ENCODE assay signal across 9 mouse cellular contexts in the genomic region with DNA sequence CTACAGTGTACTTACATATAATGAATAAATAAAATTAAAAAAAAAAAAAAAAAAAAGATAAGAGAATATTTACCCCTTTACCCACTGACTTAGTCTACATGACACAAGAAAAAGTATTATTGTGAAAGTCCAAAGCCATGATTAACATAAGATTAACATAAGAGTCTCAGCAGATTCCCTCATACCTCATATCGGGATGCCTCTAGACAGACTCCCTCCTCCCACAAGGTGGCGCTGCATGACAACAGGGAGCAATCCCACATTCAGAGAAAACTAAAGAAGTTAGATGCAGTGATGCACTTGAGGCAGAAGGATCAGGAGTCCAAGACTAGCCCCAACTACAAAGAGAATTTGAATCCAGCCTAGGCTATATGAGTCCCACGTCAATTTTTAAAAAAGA. TPM values are rescaled to one million over a fixed set of nuclear protein-coding genes. Genes with fewer than 3 reads are reported as not detected.
DNase-seq lines count a peak whose midpoint lies in the region; ATAC-seq and TF ChIP-seq lines count a peak whose summit lies in the region.
"Had no signal": no experiment of that assay in that cellular context is flagged by ENCODE, and none has a peak within 500 bp of the region (broad histone marks: within the 10 kb centered on the region; RNA-seq: fewer than 3 reads in every experiment).

No protein-coding gene starts in this region.

- peaks cover 7 to 16% of the 10 kb centered on the region in 2 experiments for H3K4me1 ChIP-seq in MEL (ENCODE audit: control insufficient read depth in 1 of 2, insufficient read depth in 2 of 2, low read length in 2 of 2)
- no peaks in the 10 kb centered on the region for H3K4me1 ChIP-seq in forebrain, embryonic 14.5 days (ENCODE audit: control insufficient read depth, insufficient read depth, low read length)
- H3K4me1 ChIP-seq in lung, postnatal 0 days (ENCODE audit: insufficient read depth, low read depth, low read length), result no peaks in the 10 kb centered on the region
- H3K4me1 ChIP-seq: limb, embryonic 15.5 days had no signal

- H3K79me2 ChIP-seq in MEL (ENCODE audit: control insufficient read depth, insufficient read depth, low read length, poor library complexity), result no peaks in the 10 kb centered on the region

- WGBS in forebrain, embryonic 14.5 days, result 10% methylated on average over 3 of the region's 3 CpGs
- WGBS in lung, postnatal 0 days, result 11% methylated on average over 3 of the region's 3 CpGs

- no peak overlapping the region for H3K9ac ChIP-seq in MEL (ENCODE audit: control insufficient read depth, low read depth, low read length, poor library complexity, severe bottlenecking)
- no peak overlapping the region for H3K9ac ChIP-seq in forebrain, embryonic 14.5 days (ENCODE audit: low read length)
- H3K9ac ChIP-seq in lung, postnatal 0 days (replicated peaks; ENCODE audit: low read depth), result no peak overlapping the region
- H3K9ac ChIP-seq: limb, embryonic 15.5 days had no signal

- no peak for TF ChIP-seq POLR2A in MEL (IDR thresholded peaks at IDR 0.05; ENCODE audit: control insufficient read depth in 1 of 2, insufficient read depth in 1 of 2, low read depth in 1 of 2, low read length in 2 of 2, poor library complexity in 1 of 2)

- DNase-seq in MEL (ENCODE audit: low read depth, low spot score), result peak; percentile 76
- DNase-seq in c-Kit-positive CD71-positive TER-119-positive erythroid progenitor cells, embryonic 14.5 days (ENCODE audit: low spot score), result peak; percentile 82
- peak; percentile 90 for DNase-seq in forebrain, embryonic 14.5 days (ENCODE audit: low spot score)
- peak; percentile 91 for DNase-seq in heart, postnatal 4 days
- DNase-seq in layer of hippocampus, adult 11-12 months (ENCODE audit: low spot score), result peak; percentile 86
- DNase-seq in lung, postnatal 0 days (ENCODE audit: low spot score), result peak; percentile 92
- DNase-seq in retina, postnatal 7 days (ENCODE audit: low read depth, low spot score), result peak; percentile 82
- peak; percentile 55 for DNase-seq in urinary bladder, adult 2 months (ENCODE audit: low spot score)

- H3K4me2 ChIP-seq in forebrain, embryonic 14.5 days (ENCODE audit: low read length), result no peak overlapping the region
- no peak overlapping the region for H3K4me2 ChIP-seq in lung, postnatal 0 days (replicated peaks; ENCODE audit: low read depth, low read length)
- H3K4me2 ChIP-seq: limb, embryonic 15.5 days had no signal

- no peak overlapping the region for H3K27ac ChIP-seq in MEL (ENCODE audit: control insufficient read depth, low read depth, low read length)
- no peak overlapping the region for H3K27ac ChIP-seq in forebrain, embryonic 14.5 days (ENCODE audit: low read depth, low read length)
- H3K27ac ChIP-seq in lung, postnatal 0 days (ENCODE audit: low read length), result no peak overlapping the region
- H3K27ac ChIP-seq: limb, embryonic 15.5 days had no signal

- peaks cover 0 to 19% of the 10 kb centered on the region in 2 experiments; a peak in 2 of 4 replicates for H3K36me3 ChIP-seq in MEL (ENCODE audit: control insufficient read depth in 1 of 2, insufficient read depth in 2 of 2, low read length in 2 of 2)
- no peaks in the 10 kb centered on the region for H3K36me3 ChIP-seq in forebrain, embryonic 14.5 days (ENCODE audit: control insufficient read depth, insufficient read depth, low read length)
- no peaks in the 10 kb centered on the region for H3K36me3 ChIP-seq in lung, postnatal 0 days (ENCODE audit: insufficient read depth, low read length)
- H3K36me3 ChIP-seq: limb, embryonic 15.5 days had no signal

- TF ChIP-seq EP300 in MEL (IDR thresholded peaks at IDR 0.05; ENCODE audit: low read depth in 1 of 2, low read length in 2 of 2), result no peak
- no peak for TF ChIP-seq EP300 in lung, postnatal 0 days (IDR thresholded peaks at IDR 0.05)

- H3K27me3 ChIP-seq in MEL (ENCODE audit: control insufficient read depth in 1 of 2, insufficient read depth in 2 of 2, low read length in 2 of 2), result no peaks in the 10 kb centered on the region
- H3K27me3 ChIP-seq in forebrain, embryonic 14.5 days (replicated peaks; ENCODE audit: control insufficient read depth, insufficient read depth, low read length), result no peaks in the 10 kb centered on the region
- H3K27me3 ChIP-seq in lung, postnatal 0 days (replicated peaks; ENCODE audit: insufficient read depth, low read length), result no peaks in the 10 kb centered on the region
- H3K27me3 ChIP-seq: limb, embryonic 15.5 days had no signal

- no peaks in the 10 kb centered on the region for H3K9me3 ChIP-seq in MEL (replicated peaks; ENCODE audit: insufficient read depth, low read length)
- H3K9me3 ChIP-seq in forebrain, embryonic 14.5 days (replicated peaks; ENCODE audit: control insufficient read depth, low read length), result no peaks in the 10 kb centered on the region
- H3K9me3 ChIP-seq in lung, postnatal 0 days (ENCODE audit: low read length), result no peaks in the 10 kb centered on the region
- H3K9me3 ChIP-seq: limb, embryonic 15.5 days had no signal

- peak; percentile 69 for ATAC-seq in forebrain, embryonic 14.5 days
- peak; percentile 85 for ATAC-seq in lung, postnatal 0 days

- TF ChIP-seq CTCF in MEL (IDR thresholded peaks at IDR 0.05 in 2 of 3, conservative IDR thresholded peaks at IDR 0.05 in 1 of 3; ENCODE audit: control insufficient read depth in 1 of 3, insufficient read depth in 1 of 3, low read depth in 2 of 3, low read length in 3 of 3, poor library complexity in 1 of 3, severe bottlenecking in 1 of 3), result peak; percentile 55 to 86 (median 76)
- peak; percentile 97 for TF ChIP-seq CTCF in lung, postnatal 0 days (IDR thresholded peaks at IDR 0.05)

- no peak overlapping the region for H3K4me3 ChIP-seq in MEL (ENCODE audit: control insufficient read depth in 1 of 2, insufficient read depth in 1 of 2, low read depth in 2 of 2, low read length in 2 of 2)
- no peak overlapping the region for H3K4me3 ChIP-seq in forebrain, embryonic 14.5 days (ENCODE audit: low read depth, low read length)
- H3K4me3 ChIP-seq in lung, postnatal 0 days (ENCODE audit: low read depth, low read length), result no peak overlapping the region
- H3K4me3 ChIP-seq: limb, embryonic 15.5 days had no signal

- peak; percentile 81 for TF ChIP-seq RAD21 in MEL (IDR thresholded peaks at IDR 0.05; ENCODE audit: low read depth, low read length)

TF ChIP-seq in MEL, 35 proteins besides CTCF, POLR2A, EP300 and RAD21:
- TF ChIP-seq NELFE (IDR thresholded peaks at IDR 0.05; ENCODE audit: low read depth, low read length), result no peak
- TF ChIP-seq CHD1 (IDR thresholded peaks at IDR 0.05; ENCODE audit: low read depth, low read length), result no peak
- no peak for TF ChIP-seq GATA1 (IDR thresholded peaks at IDR 0.05; ENCODE audit: low read depth, low read length)
- no peak for TF ChIP-seq TAL1 (IDR thresholded peaks at IDR 0.05; ENCODE audit: low read length)
- TF ChIP-seq BHLHE40 (IDR thresholded peaks at IDR 0.05; ENCODE audit: borderline replicate concordance, low read depth, low read length), result no peak
- TF ChIP-seq GABPA (IDR thresholded peaks at IDR 0.05; ENCODE audit: low read depth, low read length), result no peak
- peak; percentile 90 for TF ChIP-seq SMC3 (IDR thresholded peaks at IDR 0.05; ENCODE audit: low read depth, low read length)
- no peak for TF ChIP-seq MAFK (IDR thresholded peaks at IDR 0.05; ENCODE audit: borderline replicate concordance, low read depth, low read length)
- TF ChIP-seq ZKSCAN1 (IDR thresholded peaks at IDR 0.05; ENCODE audit: low read depth, low read length), result no peak
- TF ChIP-seq MYB (IDR thresholded peaks at IDR 0.05; ENCODE audit: low read depth, low read length), result no peak
- TF ChIP-seq ZC3H11A (IDR thresholded peaks at IDR 0.05; ENCODE audit: low read depth, low read length), result peak; percentile 88
- no peak for TF ChIP-seq MAX (IDR thresholded peaks at IDR 0.05; ENCODE audit: low read length)
- TF ChIP-seq UBTF (IDR thresholded peaks at IDR 0.05; ENCODE audit: borderline replicate concordance, insufficient read depth, low read depth, low read length), result no peak
- TF ChIP-seq SIN3A (IDR thresholded peaks at IDR 0.05; ENCODE audit: low read length), result 0 out of 2 replicates have a peak, but pooled peaks have one; percentile 33
- TF ChIP-seq TBP (IDR thresholded peaks at IDR 0.05; ENCODE audit: low read depth, low read length), result no peak
- TF ChIP-seq ETS1 (IDR thresholded peaks at IDR 0.05; ENCODE audit: low read depth, low read length), result no peak

RNA-seq across cellular contexts. Expression of gene Ppp1r13b, which starts 29.7 kb away (rescaled TPM):
- total RNA-seq in MEL (2012; rRNA removed), result 1.5 and 2.0 TPM in 2 replicates
- polyA plus RNA-seq in MEL (2012; ENCODE audit: insufficient read depth in 1 of 2, insufficient read length in 2 of 2, low read depth in 1 of 2, low replicate concordance in 2 of 2, missing spikeins in 1 of 2), result 1 to 10 TPM in 1 of 2 experiments, not detected in 1; 8.7 TPM
- polyA plus RNA-seq in forebrain, embryonic 14.5 days (2014; fragmentation: Nextera tagmentation; extraction: Ambion mirVana), result 12.5 and 20.1 TPM in 2 replicates
- 10 to 100 TPM; 24.8 to 25.7 TPM for total RNA-seq in heart, postnatal 4 days (2021)
- 21.8 and 22.7 TPM in 2 replicates for polyA plus RNA-seq in lung, postnatal 0 days (2015; fragmentation: Nextera tagmentation; extraction: Ambion mirVana)
- polyA plus RNA-seq in urinary bladder, adult 2 months (2012; rRNA removed), result 16.6 and 24.9 TPM in 2 replicates
